Mouse (Mus musculus): Measurements from ENCODE around the gene Fam124a.

DNA sequence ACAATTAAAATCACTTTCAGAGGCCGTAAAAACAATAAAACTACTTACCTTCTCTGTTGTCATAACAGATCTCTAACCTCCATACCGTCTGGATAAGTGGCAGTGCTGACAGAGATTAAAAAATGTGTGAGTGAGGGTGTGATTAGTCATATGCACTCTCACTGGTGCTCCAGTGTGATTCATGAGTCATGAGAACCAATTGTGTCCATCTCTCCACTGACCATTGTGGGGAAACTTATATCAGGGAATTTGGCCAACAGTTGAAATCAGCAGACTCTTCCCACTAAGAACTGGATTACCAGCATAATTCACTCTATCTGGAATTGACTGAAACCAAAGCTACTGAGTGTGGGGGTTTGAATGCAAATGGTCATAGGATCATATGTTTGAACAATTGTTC, 24.6 kb upstream of the Fam124a start:
- TF ChIP-seq ZNF384 (IDR thresholded peaks at IDR 0.05; ENCODE audit: low read depth, low read length) = no peak
- no peak for TF ChIP-seq HCFC1 (IDR thresholded peaks at IDR 0.05; ENCODE audit: borderline replicate concordance, insufficient read depth, low read length)
- TF ChIP-seq ZC3H11A (IDR thresholded peaks at IDR 0.05; ENCODE audit: borderline replicate concordance, low read depth, low read length) = no peak
